Mouse (Mus musculus) intestine, postnatal 0 days (tissue): ENCODE data around the gene Vapb. TPM values are rescaled to one million over a fixed set of nuclear protein-coding genes. Genes with fewer than 3 reads are reported as not detected.

Source experiments
- ATAC-seq: fragments of 200-750 bp; cut with Nextera tagmentation; 2 replicates; pipeline ENCODE4 v1.8.0; 2017; ENCODE audit warnings: mild to moderate bottlenecking, moderate TSS enrichment, moderate library complexity
- H3K27ac ChIP-seq: fragments of 300-500 bp; sonication (generic); 2 replicates; pipeline ENCODE4 v1.5.1; 2014; ENCODE audit warnings: mild to moderate bottlenecking, low read depth, low read length, moderate library complexity
- H3K27me3 ChIP-seq: fragments of 300-500 bp; sonication (generic); replicated peaks from 2 replicates; pipeline ENCODE4 v1.6.1; 2014; ENCODE audit warnings: low read length, mixed read lengths; ENCODE audit not compliant: control insufficient read depth, insufficient read depth
- H3K36me3 ChIP-seq: fragments of 300-500 bp; sonication (generic); 2 replicates; pipeline ENCODE4 v1.6.1; 2014; ENCODE audit warnings: mild to moderate bottlenecking, moderate library complexity; ENCODE audit not compliant: control insufficient read depth, insufficient read depth
- H3K4me1 ChIP-seq: fragments of 300-500 bp; sonication (generic); replicated peaks from 2 replicates; pipeline ENCODE4 v1.6.1; 2014; ENCODE audit warnings: antibody characterized with exemption, low read length, mixed read lengths; ENCODE audit not compliant: control insufficient read depth, insufficient read depth
- H3K4me2 ChIP-seq: fragments of 300-500 bp; sonication (generic); replicated peaks from 2 replicates; pipeline ENCODE4 v1.6.1; 2014; ENCODE audit warnings: low read depth, mild to moderate bottlenecking, moderate library complexity
- H3K4me3 ChIP-seq: fragments of 300-500 bp; sonication (generic); 2 replicates; pipeline ENCODE4 v1.5.1; 2014; ENCODE audit warnings: low read depth, low read length
- H3K9ac ChIP-seq: fragments of 300-500 bp; sonication (generic); 2 replicates; pipeline ENCODE4 v1.6.1; 2014; ENCODE audit warnings: mild to moderate bottlenecking, low read depth, low read length
- H3K9me3 ChIP-seq: fragments of 300-500 bp; sonication (generic); 2 replicates; pipeline ENCODE4 v1.6.1; 2016; ENCODE audit warnings: mixed run types; ENCODE audit not compliant: control insufficient read depth
- CTCF ChIP-seq: sonication (generic); IDR thresholded peaks from 2 replicates; pipeline ENCODE4 v1.5.1; 2016; ENCODE audit warnings: low read depth, mild to moderate bottlenecking, control low read depth, antibody characterized with exemption, moderate library complexity
- WGBS: fragments of 180-500 bp; shearing (Covaris S2); extraction: QIAGEN DNeasy Blood & Tissue Kit; methylation state at CpG from one replicate; pipeline ENCODE4 v1.1.7; 2014; 5-methylcytosine and 5-hydroxymethylcytosine counted together
- microRNA-seq: library from miRNA; unstranded; fragments of <30 nt; microRNA quantifications from one replicate; pipeline ENCODE4, GENCODE M21; 2016
- polyA plus RNA-seq: library from polyadenylated mRNA; unstranded; fragments of >200 nt; fragmentation: Nextera tagmentation; extraction: Ambion mirVana; gene quantifications from 2 replicates; pipeline ENCODE4 v1.2.1, GENCODE M21; 2015

Vapb gene
- polyA plus RNA-seq, 1 experiment from 2014 or later, result 14.9 TPM

DNA sequence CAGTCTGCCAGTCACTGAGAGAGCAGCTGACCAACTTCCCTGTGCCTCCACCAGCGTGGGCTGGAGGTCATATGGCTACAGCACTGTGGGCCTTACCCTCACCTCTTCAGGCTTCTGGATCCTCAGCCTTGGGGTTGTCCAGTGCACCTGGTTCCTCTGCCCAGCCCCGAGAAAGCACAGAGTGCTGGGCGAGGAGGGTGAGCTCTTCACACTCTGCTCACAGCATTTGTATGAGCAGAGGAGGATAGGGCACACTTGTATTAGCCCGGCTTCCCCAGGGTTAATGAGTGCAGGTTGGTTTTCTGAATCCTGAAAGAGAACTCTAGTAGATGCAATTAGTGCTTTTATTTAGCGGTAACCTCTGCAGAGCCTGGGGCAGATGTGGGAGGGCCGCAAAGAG is 90.8 kb downstream of the Vapb start:
- Histone ChIP-seq H3K27ac (no peak overlapping the region), H3K4me3 (no peak overlapping the region), H3K9ac (no peak overlapping the region), H3K9me3 (no peaks in the 10 kb centered on the region), H3K36me3 (no peaks in the 10 kb centered on the region), H3K27me3 (no peaks in the 10 kb centered on the region), H3K4me1 (no peaks in the 10 kb centered on the region), H3K4me2 (no peak overlapping the region)
- ATAC-seq, result no peak
- no peak for TF ChIP-seq CTCF
- WGBS, result 83% methylated on average over 6 of the region's 6 CpGs

- Histone ChIP-seq H3K27me3 (no peaks in the 10 kb centered on the region), H3K27ac (no peak overlapping the region), H3K4me3 (no peak overlapping the region), H3K4me1 (no peaks in the 10 kb centered on the region), H3K9me3 (no peaks in the 10 kb centered on the region), H3K4me2 (no peak overlapping the region), H3K36me3 (no peaks in the 10 kb centered on the region), H3K9ac (no peak overlapping the region)
- no peak for ATAC-seq
- WGBS, result 80% methylated on average over 7 of the region's 7 CpGs
- TF ChIP-seq CTCF, result no peak
Measured at GRCm38 (mm10) chr2:173832828-173833492, 95.6 kb downstream of the Vapb start.

Small RNAs within 50 kb of the gene (microRNA-seq; reads per million reads assigned to microRNA genes)
- gene Mir6340, result not detected

Other genes starting within 250 kb of the Vapb start
- not detected in 2 replicates for gene 1700021F07Rik, start 214.9 kb upstream of the Vapb start, polyA plus RNA-seq
- gene Ankrd60, start 159.1 kb upstream of the Vapb start, polyA plus RNA-seq, result not detected in 2 replicates
- 42.0 and 42.1 TPM in 2 replicates for gene Rab22a, start 77.8 kb upstream of the Vapb start, polyA plus RNA-seq
- not detected in 2 replicates for gene 1700010B08Rik, start 18.1 kb upstream of the Vapb start, polyA plus RNA-seq